Mouse (Mus musculus) G1E (cell line): ENCODE results near the gene Cacng4. TPM values are rescaled to one million over a fixed set of nuclear protein-coding genes. Genes with fewer than 3 reads are reported as not detected.

ENCODE experiments used
- ATAC-seq: 2 replicates; pipeline ENCODE4 v1.8.0; 2016; ENCODE audit warnings: mild to moderate bottlenecking; ENCODE audit not compliant: insufficient number of reproducible peaks, poor library complexity, low FRiP score, severe bottlenecking; ENCODE audit errors: extremely low read depth
- DNase-seq: peaks from one replicate; pipeline ENCODE4 v3.0.0; 2012; ENCODE audit warnings: low spot score
- H3K27me3 ChIP-seq: 2 replicates; pipeline ENCODE4 v1.6.1; 2012; ENCODE audit warnings: mild to moderate bottlenecking, low read length, inconsistent platforms; ENCODE audit not compliant: insufficient read depth
- H3K36me3 ChIP-seq: replicated peaks from 2 replicates; pipeline ENCODE3; 2012; ENCODE audit warnings: mild to moderate bottlenecking, inconsistent platforms
- H3K4me1 ChIP-seq: 2 replicates; pipeline ENCODE4 v1.6.1; 2012; ENCODE audit warnings: low read depth, low read length, inconsistent platforms, mixed read lengths; ENCODE audit not compliant: insufficient read depth
- H3K4me3 ChIP-seq: 2 replicates; pipeline ENCODE4 v1.5.1; 2012; ENCODE audit warnings: low read depth, mild to moderate bottlenecking, inconsistent platforms, low read length, moderate library complexity, mixed read lengths
- H3K9me3 ChIP-seq: replicated peaks from 2 replicates; pipeline ENCODE4 v1.6.1; 2012; ENCODE audit warnings: inconsistent platforms
- CTCF ChIP-seq: IDR thresholded peaks from 2 replicates; pipeline ENCODE4 v1.5.1; 2012; ENCODE audit warnings: low read depth, low read length, inconsistent platforms, mixed read lengths
- GATA1 ChIP-seq: IDR thresholded peaks from 2 replicates; pipeline ENCODE4 v1.6.1; 2012; ENCODE audit warnings: borderline replicate concordance, low read length, inconsistent platforms, mixed read lengths
- GATA2 ChIP-seq: IDR thresholded peaks from 2 replicates; pipeline ENCODE4 v1.6.1; 2012; ENCODE audit warnings: low read depth, low read length, inconsistent platforms, borderline replicate concordance
- POLR2AphosphoS5 ChIP-seq: IDR thresholded peaks from 2 replicates; pipeline ENCODE4 v1.6.1; 2012; ENCODE audit warnings: low read depth, low read length, inconsistent platforms; ENCODE audit not compliant: insufficient replicate concordance
- TAL1 ChIP-seq: conservative IDR thresholded peaks from 2 replicates; pipeline ENCODE4 v1.6.1; 2012; ENCODE audit warnings: low read depth, low read length, inconsistent platforms, mixed read lengths
- polyA plus RNA-seq: library from polyadenylated mRNA; stranded (reverse); fragments of >175 nt; gene quantifications from 2 replicates; pipeline ENCODE4 v1.2.3, GENCODE M21; 2012
- total RNA-seq, 2 experiments: library from RNA; stranded (forward) in 1 of 2; stranded (reverse) in 1 of 2; fragments of 200-1000 nt in 1 of 2; fragments of >200 nt in 1 of 2; fragmentation: Nextera tagmentation in 1 of 2; gene quantifications; 2 replicates each; pipeline ENCODE4 v1.2.3; 2014 to 2017

The Cacng4 gene
- total and polyA plus RNA-seq, 3 experiments: 0.11 TPM; not detected in 2

DNA sequence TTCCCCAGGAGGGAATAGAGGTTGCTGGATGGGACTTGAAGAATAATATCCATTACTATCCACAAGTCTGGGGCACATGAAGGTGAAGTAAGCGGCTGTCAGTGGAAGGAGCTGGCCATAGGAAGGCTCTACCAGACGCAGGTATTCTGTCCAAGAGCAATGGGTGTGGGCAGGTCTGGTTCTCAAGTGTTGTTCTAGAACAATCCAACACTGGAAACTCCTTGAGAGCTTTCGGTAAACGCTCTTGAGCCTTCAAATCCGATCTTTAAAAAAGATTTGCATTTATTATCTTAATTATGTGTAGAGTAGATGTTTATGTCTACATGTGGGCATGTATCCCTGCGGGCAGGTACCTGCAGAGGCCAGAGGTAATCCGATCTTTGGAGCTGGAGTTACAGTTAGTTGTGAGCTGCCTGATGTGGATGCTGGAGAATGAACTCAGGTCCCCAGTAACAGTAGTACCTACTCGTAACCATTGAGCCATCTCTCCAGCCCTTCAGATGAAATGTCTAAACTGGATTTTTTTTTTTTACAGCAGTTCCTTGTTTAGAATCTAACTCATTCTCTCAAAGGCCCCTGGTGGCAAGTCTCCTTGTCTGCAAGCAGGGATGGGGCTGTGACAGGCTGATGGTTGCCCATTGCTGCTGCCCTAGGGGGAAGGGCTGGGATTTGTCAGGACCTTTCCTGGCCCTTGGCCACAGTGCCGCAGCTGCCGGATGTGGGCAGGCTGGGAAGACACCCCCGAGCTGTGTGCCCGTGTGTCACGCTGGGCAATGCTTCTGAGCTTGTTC, 66.1 kb downstream of the Cacng4 start:
- DNase-seq: no peak
- TF ChIP-seq GATA1: no peak
- TF ChIP-seq POLR2AphosphoS5: no peak
- TF ChIP-seq GATA2: no peak
- no peak for TF ChIP-seq TAL1
- TF ChIP-seq CTCF: no peak
- ATAC-seq: no peak
- Histone ChIP-seq H3K9me3 (no peaks in the 10 kb centered on the region), H3K27me3 (peaks cover 34% of the 10 kb centered on the region), H3K36me3 (no peaks in the 10 kb centered on the region), H3K4me1 (peaks cover 28% of the 10 kb centered on the region), H3K4me3 (no peak overlapping the region)

DNA sequence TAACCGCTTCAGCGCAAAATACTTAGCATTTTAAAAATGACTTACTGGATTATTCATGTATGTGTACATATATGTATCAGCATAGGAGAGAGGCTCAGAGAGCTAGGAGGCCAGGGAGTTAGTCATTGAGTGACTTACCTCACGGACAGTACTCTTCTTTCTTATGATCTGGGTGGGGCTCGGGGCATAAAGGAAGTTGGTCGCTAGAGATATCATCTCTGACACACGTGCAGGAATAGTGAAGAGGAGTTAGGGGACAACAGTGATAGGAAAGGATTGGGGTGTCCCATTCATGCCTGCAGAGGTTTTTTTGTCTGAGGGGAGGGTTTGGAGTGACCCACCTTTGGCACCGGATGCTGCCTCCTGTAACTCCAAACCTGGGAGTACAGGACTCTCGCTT, 69.8 kb downstream of the Cacng4 start:
- H3K27me3 ChIP-seq: peaks cover 12% of the 10 kb centered on the region
- H3K4me3 ChIP-seq: no peak overlapping the region; the same call in 1 of the 2 replicates
- TF ChIP-seq GATA2 (no peak), CTCF (no peak), POLR2AphosphoS5 (no peak), GATA1 (no peak), TAL1 (no peak)
- H3K36me3 ChIP-seq: no peaks in the 10 kb centered on the region
- peaks cover 5% of the 10 kb centered on the region for H3K9me3 ChIP-seq
- peak; percentile 46 for ATAC-seq
- H3K4me1 ChIP-seq: peaks cover 39% of the 10 kb centered on the region
- DNase-seq: peak; percentile 18

DNA sequence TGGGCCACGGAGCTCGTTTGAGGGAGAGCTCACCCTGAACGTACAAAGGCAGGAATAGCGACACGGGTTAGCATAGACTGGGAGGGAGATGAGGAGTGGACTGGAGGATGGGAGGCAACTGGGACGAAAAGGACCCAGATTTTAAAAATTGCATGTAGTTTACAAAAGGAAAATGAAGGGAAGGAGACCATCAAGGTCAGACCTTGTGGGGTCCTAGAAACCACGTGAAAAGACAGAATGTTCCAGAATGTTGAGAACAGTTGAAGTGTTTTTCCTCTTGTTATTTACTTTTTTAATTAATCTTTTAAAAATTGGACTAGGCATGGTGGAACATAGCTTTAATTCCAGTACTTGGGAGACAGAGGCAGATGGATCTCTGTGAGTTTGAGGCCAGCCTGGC, 73.3 kb downstream of the Cacng4 start:
- peaks cover 47% of the 10 kb centered on the region for H3K4me1 ChIP-seq
- peaks cover 10% of the 10 kb centered on the region for H3K9me3 ChIP-seq
- TF ChIP-seq GATA2 (no peak), POLR2AphosphoS5 (no peak), GATA1 (no peak), CTCF (no peak), TAL1 (no peak)
- no peak for DNase-seq
- peaks cover 11% of the 10 kb centered on the region; the same call in 1 of the 2 replicates for H3K27me3 ChIP-seq
- no peak for ATAC-seq
- no peak overlapping the region for H3K4me3 ChIP-seq
- no peaks in the 10 kb centered on the region for H3K36me3 ChIP-seq

DNA sequence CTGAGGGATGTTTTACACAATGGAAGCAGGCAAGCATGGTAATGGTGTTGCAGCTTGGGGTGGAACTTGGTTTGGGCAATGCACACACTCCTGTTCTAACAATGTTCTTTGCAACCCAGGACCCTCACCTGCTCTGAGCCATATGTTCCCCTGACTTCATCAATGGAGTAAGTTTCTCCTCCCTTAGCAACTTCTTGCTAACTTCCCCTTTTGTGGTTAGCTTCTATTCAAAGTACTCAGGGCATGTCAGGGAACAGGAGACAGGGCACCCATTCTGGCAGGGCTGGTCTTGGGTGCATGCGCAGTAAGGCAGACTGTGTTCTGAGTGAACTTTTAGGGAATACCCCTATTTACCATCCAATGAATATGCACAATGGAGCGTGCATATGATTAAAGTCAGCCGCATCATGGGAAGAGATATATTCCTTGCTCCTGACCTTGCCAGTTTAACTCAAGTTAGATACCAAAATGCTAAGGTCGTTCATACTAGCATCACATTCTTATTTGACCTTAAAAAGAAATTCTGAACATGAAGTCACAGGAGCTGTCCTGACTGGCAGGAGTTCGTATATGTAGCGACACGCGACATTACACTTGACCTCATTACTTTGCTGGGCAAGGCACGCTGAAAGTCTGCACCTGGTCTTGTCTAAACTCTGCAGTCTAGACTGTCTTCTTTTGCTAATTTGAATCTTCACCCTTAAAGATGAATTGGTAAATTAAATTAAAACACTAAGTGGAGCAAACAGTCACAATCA, 73.9 kb downstream of the Cacng4 start:
- peaks cover 10% of the 10 kb centered on the region for H3K9me3 ChIP-seq
- no peaks in the 10 kb centered on the region for H3K36me3 ChIP-seq
- ATAC-seq (peak; percentile 82), DNase-seq (peak; percentile 87)
- H3K4me1 ChIP-seq: peaks cover 43% of the 10 kb centered on the region
- TF ChIP-seq CTCF: no peak
- TF ChIP-seq GATA1: no peak
- no peak for TF ChIP-seq TAL1
- TF ChIP-seq GATA2: no peak
- TF ChIP-seq POLR2AphosphoS5: no peak
- H3K4me3 ChIP-seq: no peak overlapping the region
- peaks cover 12% of the 10 kb centered on the region; the same call in 1 of the 2 replicates for H3K27me3 ChIP-seq

GRCm38 (mm10) chr11:107716332-107716938, 77.9 kb downstream of the Cacng4 start, which contains the start of gene Cacng1:
Cacng1 (minus strand) TSS chr11:107716522.
- peaks cover 5% of the 10 kb centered on the region for H3K9me3 ChIP-seq
- no peak within 1 kb of the TSS for H3K4me3 ChIP-seq
- TF ChIP-seq CTCF: no peak
- no peak for TF ChIP-seq GATA2
- no peak for TF ChIP-seq TAL1
- TF ChIP-seq GATA1: no peak
- TF ChIP-seq POLR2AphosphoS5: no peak
- no peak for DNase-seq
- H3K4me1 ChIP-seq: peaks cover 54% of the 10 kb centered on the region
- no peaks in the 10 kb centered on the region for H3K36me3 ChIP-seq
- ATAC-seq: no peak
- peaks cover 18% of the 10 kb centered on the region for H3K27me3 ChIP-seq

- Histone ChIP-seq H3K4me3 (no peak overlapping the region), H3K36me3 (no peaks in the 10 kb centered on the region), H3K27me3 (peaks cover 24% of the 10 kb centered on the region), H3K9me3 (peaks cover 5% of the 10 kb centered on the region), H3K4me1 (peaks cover 38% of the 10 kb centered on the region)
- TF ChIP-seq GATA2: no peak
- no peak for TF ChIP-seq CTCF
- TF ChIP-seq POLR2AphosphoS5: no peak
- TF ChIP-seq GATA1: no peak
- no peak for TF ChIP-seq TAL1
- ATAC-seq (no peak), DNase-seq (no peak)
Observed at GRCm38 (mm10) chr11:107714368-107714767, 80.0 kb downstream of the Cacng4 start.
